Mouse (Mus musculus) limb, embryonic 12.5 days (tissue): Measurements from ENCODE around the gene Nfatc3. TPM values are rescaled to one million over a fixed set of nuclear protein-coding genes. Genes with fewer than 3 reads are reported as not detected.

Experiments
- ATAC-seq: fragments of 200-750 bp; cut with Nextera tagmentation; 2 replicates; pipeline ENCODE4 v1.8.0; 2017; ENCODE audit warnings: low read depth, moderate TSS enrichment; ENCODE audit not compliant: insufficient number of reproducible peaks, insufficient read depth, low FRiP score, low TSS enrichment
- H3K27ac ChIP-seq: fragments of 300-500 bp; sonication (generic); 2 replicates; pipeline ENCODE4 v1.5.1; 2016; ENCODE audit warnings: mild to moderate bottlenecking, moderate library complexity
- H3K27me3 ChIP-seq: fragments of 300-500 bp; sonication (generic); 2 replicates; pipeline ENCODE4 v1.6.1; 2016; ENCODE audit warnings: mild to moderate bottlenecking, moderate library complexity
- H3K36me3 ChIP-seq: fragments of 300-500 bp; sonication (generic); 2 replicates; pipeline ENCODE4 v1.6.1; 2016; ENCODE audit warnings: mild to moderate bottlenecking, moderate library complexity
- H3K4me1 ChIP-seq: fragments of 300-500 bp; sonication (generic); replicated peaks from 2 replicates; pipeline ENCODE4 v1.6.1; 2016
- H3K4me2 ChIP-seq: fragments of 300-500 bp; sonication (generic); 2 replicates; pipeline ENCODE4 v1.6.1; 2016; ENCODE audit warnings: mild to moderate bottlenecking, moderate library complexity
- H3K4me3 ChIP-seq: fragments of 300-500 bp; sonication (generic); replicated peaks from 2 replicates; pipeline ENCODE4 v1.5.1; 2016; ENCODE audit warnings: mild to moderate bottlenecking
- H3K9ac ChIP-seq: fragments of 300-500 bp; sonication (generic); replicated peaks from 2 replicates; pipeline ENCODE4 v1.6.1; 2016; ENCODE audit warnings: mild to moderate bottlenecking, moderate library complexity
- H3K9me3 ChIP-seq: fragments of 300-500 bp; sonication (generic); 2 replicates; pipeline ENCODE4 v1.6.1; 2016; ENCODE audit warnings: mild to moderate bottlenecking, moderate library complexity
- WGBS: fragments of 180-500 bp; shearing (Covaris S2); methylation state at CpG from one replicate; pipeline ENCODE4 v1.1.7; 2016; 5-methylcytosine and 5-hydroxymethylcytosine counted together
- polyA plus RNA-seq: library from polyadenylated mRNA; unstranded; fragments of >200 nt; fragmentation: Nextera tagmentation; extraction: Ambion mirVana; gene quantifications from 2 replicates; pipeline ENCODE4 v1.2.1, GENCODE M21; 2016

The Nfatc3 gene
- polyA plus RNA-seq, 1 experiment from 2014 or later = 9.2 TPM

DNA sequence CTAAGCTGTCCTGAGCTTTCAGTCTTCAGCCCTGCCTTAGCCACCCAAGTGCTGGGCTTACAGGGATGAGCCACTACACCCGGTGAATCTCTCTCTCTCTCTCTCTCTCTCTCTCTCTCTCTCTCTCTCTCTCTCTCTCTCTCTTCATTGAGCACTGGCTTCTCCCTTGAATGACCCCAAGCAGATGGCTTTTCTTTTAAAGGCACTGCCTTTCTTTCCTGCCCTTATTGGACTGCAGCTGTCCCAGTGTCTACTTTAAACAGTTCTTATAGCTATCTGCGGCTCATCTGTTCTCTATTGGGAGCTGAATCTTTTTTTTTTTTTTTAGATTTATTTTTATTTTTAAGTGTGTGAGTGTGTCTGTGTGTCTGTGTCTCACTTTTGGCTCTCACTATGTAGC is 15.6 kb upstream of the Nfatc3 start:
- Histone ChIP-seq H3K27ac (no peak overlapping the region), H3K27me3 (no peaks in the 10 kb centered on the region), H3K9ac (no peak overlapping the region), H3K9me3 (no peaks in the 10 kb centered on the region), H3K4me2 (no peak overlapping the region), H3K4me3 (no peak overlapping the region), H3K4me1 (no peaks in the 10 kb centered on the region), H3K36me3 (peaks cover 20% of the 10 kb centered on the region)
- ATAC-seq = no peak
- 94% methylated on average over 2 of the region's 2 CpGs for WGBS

DNA sequence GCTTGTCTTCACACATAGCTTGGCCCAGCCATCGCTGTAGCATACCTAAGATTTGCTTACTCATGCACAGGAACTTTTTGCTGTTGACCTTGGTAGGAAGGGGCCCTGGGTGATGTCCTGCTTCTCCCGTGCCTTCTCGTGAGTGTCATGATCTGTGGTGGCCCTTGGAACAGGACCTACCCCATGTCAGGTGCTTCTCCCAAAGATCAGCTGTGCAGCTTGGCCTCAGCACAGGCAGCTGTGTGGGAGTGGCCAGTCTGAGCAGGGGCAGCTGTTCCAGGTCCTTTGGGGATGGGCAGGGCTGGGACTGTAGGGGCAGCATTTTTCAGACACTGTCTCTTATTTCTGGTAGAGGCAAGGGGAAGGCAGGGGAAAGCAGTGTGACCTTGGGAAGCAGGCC is 14.5 kb upstream of the Nfatc3 start:
- Histone ChIP-seq H3K4me3 (no peak overlapping the region), H3K36me3 (peaks cover 25% of the 10 kb centered on the region), H3K4me2 (no peak overlapping the region), H3K27ac (no peak overlapping the region), H3K9ac (no peak overlapping the region), H3K27me3 (no peaks in the 10 kb centered on the region), H3K4me1 (no peaks in the 10 kb centered on the region), H3K9me3 (no peaks in the 10 kb centered on the region)
- WGBS = 79% methylated on average over 3 of the region's 3 CpGs
- ATAC-seq = no peak

DNA sequence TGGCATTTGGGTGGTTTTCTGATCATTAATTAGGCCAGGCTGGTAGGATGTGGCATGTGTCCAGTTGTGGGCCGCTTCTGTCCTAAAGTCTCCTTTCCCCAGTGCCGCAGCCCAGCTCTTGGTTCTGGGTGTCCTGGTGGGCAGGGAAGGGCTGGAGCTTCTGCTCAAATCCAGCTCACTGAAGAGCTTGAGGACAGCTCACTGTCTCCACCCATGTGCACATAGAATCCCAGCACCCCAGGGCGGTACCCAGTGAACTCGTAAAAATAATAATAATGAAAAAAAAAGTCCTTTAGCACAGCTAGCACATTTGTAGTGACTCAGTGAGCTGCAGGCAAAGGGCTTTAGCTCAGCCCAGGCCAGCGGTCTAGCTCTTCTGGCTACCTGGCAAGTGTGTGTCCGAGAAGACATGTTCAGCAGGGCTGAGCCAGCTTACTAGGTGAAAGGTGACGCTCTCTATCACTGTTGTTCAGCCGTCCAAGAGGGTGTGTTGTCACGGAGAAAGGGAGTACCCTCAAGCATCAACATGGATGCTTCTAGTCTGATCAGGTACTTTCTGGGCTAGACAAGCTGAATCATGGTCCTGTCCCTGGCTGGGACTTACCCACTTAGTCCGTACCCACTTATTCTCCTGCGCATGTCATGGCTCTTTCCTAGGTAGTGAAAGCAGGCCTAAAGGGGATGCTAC is 11.6 kb upstream of the Nfatc3 start:
- H3K36me3 ChIP-seq = peaks cover 46% of the 10 kb centered on the region
- ATAC-seq = no peak
- 90% methylated on average over 11 of the region's 11 CpGs for WGBS

DNA sequence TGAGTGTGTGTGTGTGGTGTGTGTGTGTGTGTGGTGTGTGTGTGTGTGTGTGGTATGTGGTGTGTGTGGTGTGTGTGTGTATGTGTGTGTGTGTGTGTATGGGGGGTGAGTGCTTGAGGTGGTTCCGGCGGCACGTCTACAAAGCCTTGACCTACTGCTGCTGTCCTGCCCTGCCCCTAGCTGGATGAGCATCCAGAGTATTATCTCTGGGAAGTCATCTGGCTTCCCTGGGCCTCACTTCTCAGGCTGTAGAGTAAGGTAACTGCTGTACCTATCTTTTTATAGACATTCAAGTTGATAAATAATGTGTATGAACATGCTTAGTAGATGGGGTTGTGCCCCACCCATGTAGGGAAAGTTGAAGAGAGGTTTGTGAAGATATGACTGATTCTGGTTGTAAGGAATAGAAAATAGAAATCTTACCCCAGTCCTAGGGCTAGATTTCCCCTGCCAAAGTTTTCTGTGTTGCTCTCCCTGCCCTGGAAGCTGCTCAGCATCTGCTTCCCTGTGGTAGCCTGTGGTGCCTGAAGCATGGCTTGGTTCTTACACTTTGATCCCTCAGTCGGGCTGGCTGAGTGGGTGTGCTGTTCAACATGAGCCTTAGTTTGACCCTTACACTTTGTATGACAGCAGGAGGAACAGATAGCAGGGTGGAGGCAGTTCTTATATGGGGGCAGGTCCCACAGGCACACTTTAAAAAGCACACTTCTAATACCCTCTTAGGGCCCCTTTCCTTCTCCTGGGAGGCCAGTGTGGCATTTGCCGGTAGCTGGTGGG is 10.6 kb upstream of the Nfatc3 start:
- 83% methylated on average over 5 of the region's 5 CpGs for WGBS
- no peaks in the 10 kb centered on the region for H3K9me3 ChIP-seq

More for the DNA sequence above, 11.6 kb upstream of the Nfatc3 start:
- Histone ChIP-seq H3K9me3 (no peaks in the 10 kb centered on the region), H3K9ac (no peak overlapping the region), H3K27ac (no peak overlapping the region), H3K27me3 (no peaks in the 10 kb centered on the region), H3K4me1 (no peaks in the 10 kb centered on the region), H3K4me3 (no peak overlapping the region), H3K4me2 (no peak overlapping the region)

DNA sequence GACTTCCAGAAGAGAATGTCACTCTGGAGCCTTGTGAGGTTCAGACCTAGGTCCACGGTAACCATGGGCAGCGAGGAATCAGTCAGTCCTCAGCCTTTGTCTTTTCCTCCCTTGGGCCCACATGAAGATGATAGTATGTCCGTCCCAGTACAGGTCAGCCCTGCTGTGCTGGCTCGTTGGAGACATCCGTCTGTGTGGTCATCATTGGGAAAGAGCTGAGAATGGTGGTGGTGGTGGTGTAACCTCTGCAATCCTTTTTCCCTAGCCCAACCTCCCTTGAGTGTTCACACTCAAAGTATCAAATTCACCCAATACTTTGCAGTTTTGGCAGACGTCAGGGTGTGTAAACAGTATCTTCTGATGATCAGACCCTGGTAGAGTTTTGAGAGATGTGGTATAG is 8.8 kb upstream of the Nfatc3 start:
- Histone ChIP-seq H3K36me3 (peaks cover 61% of the 10 kb centered on the region), H3K4me2 (no peak overlapping the region), H3K9ac (no peak overlapping the region), H3K9me3 (no peaks in the 10 kb centered on the region), H3K27ac (no peak overlapping the region), H3K4me3 (no peak overlapping the region), H3K27me3 (no peaks in the 10 kb centered on the region), H3K4me1 (no peaks in the 10 kb centered on the region)
- WGBS = 89% methylated on average over 6 of the region's 6 CpGs
- ATAC-seq = no peak

More for the DNA sequence above, 10.6 kb upstream of the Nfatc3 start:
- H3K36me3 ChIP-seq = peaks cover 54% of the 10 kb centered on the region
- H3K4me2 ChIP-seq = no peak overlapping the region
- no peaks in the 10 kb centered on the region for H3K27me3 ChIP-seq
- H3K27ac ChIP-seq = no peak overlapping the region
- no peak for ATAC-seq
- no peak overlapping the region for H3K9ac ChIP-seq
- no peak overlapping the region for H3K4me3 ChIP-seq
- H3K4me1 ChIP-seq = no peaks in the 10 kb centered on the region

DNA sequence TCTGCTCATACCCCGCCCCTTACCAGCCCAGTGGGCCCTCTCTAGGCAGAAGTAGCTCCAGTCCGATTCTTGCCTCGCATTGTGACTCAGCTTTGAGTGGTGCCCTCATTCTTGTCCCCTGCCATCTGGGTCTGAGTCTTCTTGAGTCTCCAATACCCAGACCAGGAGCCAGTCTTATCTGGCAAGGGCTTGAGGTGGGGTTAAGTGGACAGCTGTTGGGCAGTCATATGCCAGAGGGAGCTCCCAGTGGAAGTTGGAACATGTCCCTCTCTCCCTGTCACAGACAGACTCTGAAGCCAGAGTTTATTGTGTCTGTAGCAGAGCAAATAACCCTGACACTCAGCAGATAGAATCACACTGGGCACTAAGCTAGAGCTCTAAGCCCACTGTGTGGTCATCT is 7.6 kb upstream of the Nfatc3 start:
- no peak overlapping the region for H3K9ac ChIP-seq
- no peak overlapping the region for H3K4me3 ChIP-seq
- H3K27ac ChIP-seq = no peak overlapping the region
- H3K36me3 ChIP-seq = peaks cover 57% of the 10 kb centered on the region
- H3K4me2 ChIP-seq = no peak overlapping the region
- 88% methylated on average over 3 of the region's 3 CpGs for WGBS
- H3K4me1 ChIP-seq = no peaks in the 10 kb centered on the region
- no peak for ATAC-seq
- no peaks in the 10 kb centered on the region for H3K27me3 ChIP-seq
- H3K9me3 ChIP-seq = no peaks in the 10 kb centered on the region

DNA sequence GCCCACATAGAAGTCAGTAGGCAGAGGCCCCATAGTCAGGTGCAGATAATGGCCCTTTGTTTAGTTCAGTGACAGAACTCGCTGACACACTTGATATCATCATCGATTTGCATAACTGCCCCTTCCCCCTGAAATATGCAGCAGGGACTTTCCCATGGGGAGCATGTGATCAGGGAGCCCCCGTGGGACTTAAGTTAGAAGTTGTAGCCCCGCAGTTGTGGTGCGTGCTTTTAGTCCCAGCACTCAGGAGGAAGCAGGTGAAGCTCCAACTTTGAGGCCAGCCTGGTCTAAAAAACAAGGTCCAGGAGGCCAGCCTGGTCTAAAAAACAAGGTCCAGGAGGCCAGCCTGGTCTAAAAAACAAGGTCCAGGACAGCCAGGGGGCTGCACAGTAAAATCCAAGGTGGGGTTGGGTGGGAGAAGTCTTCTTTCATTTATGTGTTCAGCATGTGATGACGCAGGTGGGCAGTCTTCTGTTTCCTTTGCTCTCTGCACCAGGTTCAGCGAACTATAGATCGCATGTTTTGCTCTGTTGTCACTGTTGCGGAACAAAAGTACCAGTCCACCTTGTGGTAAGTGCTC is 6.0 kb upstream of the Nfatc3 start:
- Histone ChIP-seq H3K36me3 (peaks cover 51% of the 10 kb centered on the region), H3K9me3 (no peaks in the 10 kb centered on the region)
- WGBS = 92% methylated on average over 9 of the region's 9 CpGs

DNA sequence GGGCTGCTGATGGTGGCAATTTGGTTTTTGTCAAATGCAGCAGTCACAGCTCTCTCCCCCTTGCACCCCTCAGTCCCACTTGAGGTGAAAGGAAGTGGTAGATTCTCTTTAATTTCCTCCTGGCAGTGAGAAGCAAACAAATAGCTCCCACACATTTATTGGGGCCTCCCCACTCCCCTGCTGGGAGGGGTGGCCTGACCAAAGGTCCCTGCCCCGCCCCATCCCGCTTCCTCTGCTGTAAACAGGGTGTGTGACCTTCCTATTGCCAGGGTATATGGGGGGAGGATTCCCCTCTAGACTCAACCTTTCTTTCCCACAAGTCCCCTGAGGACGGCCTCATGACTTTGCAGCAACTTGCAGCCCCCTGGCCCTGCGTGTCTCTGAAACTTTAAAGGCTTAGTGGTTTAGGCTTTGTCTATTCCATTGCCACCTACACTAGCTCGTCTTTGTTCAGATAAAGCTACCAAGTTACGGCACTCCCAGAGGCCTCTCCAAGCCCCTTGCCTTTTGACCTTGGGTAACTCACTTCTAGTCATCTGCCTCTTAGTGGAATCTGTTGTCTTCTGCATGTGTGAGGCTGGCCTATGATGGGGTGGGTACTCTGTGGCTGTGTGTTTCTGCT is 4.3 kb upstream of the Nfatc3 start:
- H3K9me3 ChIP-seq = no peaks in the 10 kb centered on the region
- H3K9ac ChIP-seq = no peak overlapping the region
- no peaks in the 10 kb centered on the region for H3K27me3 ChIP-seq
- no peak for ATAC-seq
- H3K4me3 ChIP-seq = no peak overlapping the region
- no peak overlapping the region for H3K4me2 ChIP-seq
- no peak overlapping the region for H3K27ac ChIP-seq
- 48% methylated on average over 6 of the region's 6 CpGs for WGBS
- peaks cover 45% of the 10 kb centered on the region for H3K36me3 ChIP-seq
- peaks cover 11% of the 10 kb centered on the region for H3K4me1 ChIP-seq

More for the DNA sequence above, 6.0 kb upstream of the Nfatc3 start:
- no peak overlapping the region for H3K4me2 ChIP-seq
- no peaks in the 10 kb centered on the region for H3K4me1 ChIP-seq
- no peak overlapping the region for H3K4me3 ChIP-seq
- H3K27me3 ChIP-seq = no peaks in the 10 kb centered on the region
- no peak overlapping the region for H3K27ac ChIP-seq
- ATAC-seq = no peak
- no peak overlapping the region for H3K9ac ChIP-seq

DNA sequence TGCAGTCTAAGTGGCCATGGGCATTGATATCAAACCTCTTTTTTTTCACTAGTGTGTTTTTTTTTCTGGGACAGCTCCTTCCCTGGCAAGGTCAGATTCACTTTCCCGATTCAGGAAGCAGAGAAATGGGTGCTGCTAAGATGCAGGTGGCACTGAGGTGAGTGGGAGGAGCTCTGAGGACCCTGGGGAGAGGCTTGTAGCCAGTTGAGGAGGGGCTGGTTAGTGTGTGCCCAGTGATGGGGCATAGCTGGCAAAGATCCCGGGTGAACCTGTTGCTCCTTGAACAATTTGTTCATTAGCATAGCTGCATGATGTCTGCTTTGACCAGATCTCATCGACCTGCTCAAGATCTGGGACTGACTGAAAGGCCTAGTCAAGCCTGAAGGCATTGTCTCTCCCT is 3.6 kb upstream of the Nfatc3 start:
- no peak overlapping the region for H3K9ac ChIP-seq
- WGBS = 51% methylated on average over 3 of the region's 3 CpGs
- no peak for ATAC-seq

DNA sequence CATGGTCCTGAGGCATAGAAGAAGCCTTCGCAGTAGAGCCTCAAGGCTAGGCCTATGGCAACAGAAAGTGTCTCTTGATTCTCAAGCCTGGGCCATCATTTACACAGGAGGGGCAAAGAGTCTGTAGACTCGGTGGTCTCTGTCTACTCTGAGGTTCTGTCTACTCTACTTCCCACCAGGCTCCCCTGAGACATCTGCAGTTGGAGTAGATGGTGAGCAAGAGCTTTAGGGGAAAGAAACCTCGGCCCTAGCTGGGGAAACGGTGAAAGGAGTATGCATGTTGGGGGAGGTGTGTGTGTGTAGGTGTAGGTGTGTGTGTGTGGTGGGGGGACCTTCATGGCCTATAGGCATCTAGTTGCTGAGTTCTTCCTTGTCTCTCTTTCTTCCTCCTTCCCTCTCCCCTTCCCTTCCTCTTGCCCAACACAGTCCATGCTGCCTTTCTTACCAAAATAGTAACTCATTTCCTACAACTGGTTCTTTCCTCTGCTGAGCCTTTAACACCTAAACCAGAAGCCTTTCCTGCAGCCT is 2.1 kb upstream of the Nfatc3 start:
- Histone ChIP-seq H3K27ac (no peak overlapping the region), H3K4me1 (peaks cover 19% of the 10 kb centered on the region), H3K9ac (no peak overlapping the region), H3K4me3 (no peak overlapping the region), H3K36me3 (peaks cover 26% of the 10 kb centered on the region), H3K27me3 (no peaks in the 10 kb centered on the region), H3K4me2 (no peak overlapping the region), H3K9me3 (no peaks in the 10 kb centered on the region)
- 93% methylated on average over 4 of the region's 4 CpGs for WGBS
- ATAC-seq = no peak

More for the DNA sequence above, 3.6 kb upstream of the Nfatc3 start:
- H3K4me1 ChIP-seq = peaks cover 11% of the 10 kb centered on the region
- H3K27ac ChIP-seq = no peak overlapping the region
- H3K9me3 ChIP-seq = no peaks in the 10 kb centered on the region
- H3K4me3 ChIP-seq = no peak overlapping the region
- H3K36me3 ChIP-seq = peaks cover 41% of the 10 kb centered on the region
- H3K4me2 ChIP-seq = no peak overlapping the region
- no peaks in the 10 kb centered on the region for H3K27me3 ChIP-seq
